Mouse (Mus musculus) spleen, postnatal 4 days (tissue): Measurements from ENCODE around the gene Fam227b.

Source experiments
- DNase-seq, 2 experiments: peaks; one replicate each; pipeline ENCODE4 v3.0.0; 2022; ENCODE audit warnings: low spot score in 2 of 2

The Fam227b gene

GRCm38 (mm10) chr2:126061037-126061773, 90.6 kb downstream of the Fam227b start:
- no peak for DNase-seq

- no peak for DNase-seq
These were observed 91.2 kb downstream of the Fam227b start for GRCm38 (mm10) chr2:126060595-126060994.

- no peak for DNase-seq
These were observed 98.1 kb downstream of the Fam227b start for GRCm38 (mm10) chr2:126053657-126054056.

GRCm38 (mm10) chr2:126052749-126053557, 98.9 kb downstream of the Fam227b start:
- no peak for DNase-seq

GRCm38 (mm10) chr2:126045621-126046020, 106.2 kb downstream of the Fam227b start:
- no peak for DNase-seq

- DNase-seq: no peak
These were observed 109.1 kb downstream of the Fam227b start for GRCm38 (mm10) chr2:126042674-126043073.

GRCm38 (mm10) chr2:126041237-126041636, 110.6 kb downstream of the Fam227b start:
- no peak for DNase-seq

- DNase-seq: no peak
These were observed 111.2 kb downstream of the Fam227b start for GRCm38 (mm10) chr2:126040651-126041050.

- DNase-seq: no peak
These were observed 112.4 kb downstream of the Fam227b start for GRCm38 (mm10) chr2:126039414-126039891.

- no peak for DNase-seq
These were observed 113.4 kb downstream of the Fam227b start for GRCm38 (mm10) chr2:126038221-126039000.

- no peak for DNase-seq
These were observed 115.7 kb downstream of the Fam227b start for GRCm38 (mm10) chr2:126036121-126036520.

- DNase-seq: no peak
These were observed 116.6 kb downstream of the Fam227b start for GRCm38 (mm10) chr2:126035013-126035770.

GRCm38 (mm10) chr2:126034379-126035005, 117.3 kb downstream of the Fam227b start, which contains the start of gene Fgf7:
Gene Fgf7 (plus strand): TSS chr2:126034658.
- DNase-seq: no peak

- DNase-seq: no peak
These were observed 118.5 kb downstream of the Fam227b start for GRCm38 (mm10) chr2:126033114-126033972.

- DNase-seq: no peak
These were observed 120.5 kb downstream of the Fam227b start for GRCm38 (mm10) chr2:126031186-126031900.

GRCm38 (mm10) chr2:126015763-126016473, 135.9 kb downstream of the Fam227b start:
- DNase-seq: no peak

- DNase-seq: no peak
These were observed 136.7 kb downstream of the Fam227b start for GRCm38 (mm10) chr2:126014989-126015710.

GRCm38 (mm10) chr2:126006742-126007141, 145.1 kb downstream of the Fam227b start:
- no peak for DNase-seq
